Mouse (Mus musculus) cerebellum, adult 2 months (tissue): ENCODE data around the gene Tex44. TPM values are rescaled to one million over a fixed set of nuclear protein-coding genes. Genes with fewer than 3 reads are reported as not detected.
A peak's percentile ranks its signal among the peaks of the same experiment; 100 is the strongest.

Experiments used
- DNase-seq, 2 experiments: peaks; one replicate each; pipeline ENCODE4 v3.0.0; 2021
- H3K27ac ChIP-seq: fragments of 200-500 bp; 2 replicates; pipeline ENCODE4 v1.5.1; 2012; ENCODE audit warnings: low read length, control low read depth, inconsistent platforms; ENCODE audit not compliant: insufficient read depth
- H3K27me3 ChIP-seq: fragments of 200-500 bp; 2 replicates; pipeline ENCODE4 v1.6.1; 2012; ENCODE audit warnings: inconsistent platforms, mild to moderate bottlenecking, low read length, moderate library complexity; ENCODE audit not compliant: control insufficient read depth, insufficient read depth
- H3K4me1 ChIP-seq: fragments of 200-500 bp; 2 replicates; pipeline ENCODE4 v1.6.1; 2011; ENCODE audit warnings: low read length; ENCODE audit not compliant: control insufficient read depth, insufficient read depth
- H3K4me3 ChIP-seq: fragments of 200-500 bp; replicated peaks from 2 replicates; pipeline ENCODE3; 2011; ENCODE audit warnings: mild to moderate bottlenecking, low read depth, low read length, control low read depth; ENCODE audit not compliant: insufficient read depth
- CTCF ChIP-seq: fragments of 200-500 bp; IDR thresholded peaks from 2 replicates; pipeline ENCODE4 v1.5.1; 2011; ENCODE audit warnings: low read depth, mild to moderate bottlenecking, control low read depth, low read length, moderate library complexity, borderline replicate concordance; ENCODE audit not compliant: insufficient read depth
- POLR2A ChIP-seq: fragments of 200-500 bp; IDR thresholded peaks from 2 replicates; pipeline ENCODE4 v1.6.1; 2011; ENCODE audit warnings: low read length, control low read depth, borderline replicate concordance; ENCODE audit not compliant: insufficient read depth
- WGBS: fragments of 180-500 bp; shearing (Covaris S2); methylation state at CpG from one replicate; pipeline ENCODE4 v1.1.7; 2018; 5-methylcytosine and 5-hydroxymethylcytosine counted together
- polyA plus RNA-seq: library from polyadenylated mRNA; depleted of rRNA; stranded (reverse); fragments of >200 nt; gene quantifications from 2 replicates; pipeline ENCODE4 v1.2.3, GENCODE M21; 2012

Tex44 gene
- polyA plus RNA-seq, 1 experiment = not detected

DNA sequence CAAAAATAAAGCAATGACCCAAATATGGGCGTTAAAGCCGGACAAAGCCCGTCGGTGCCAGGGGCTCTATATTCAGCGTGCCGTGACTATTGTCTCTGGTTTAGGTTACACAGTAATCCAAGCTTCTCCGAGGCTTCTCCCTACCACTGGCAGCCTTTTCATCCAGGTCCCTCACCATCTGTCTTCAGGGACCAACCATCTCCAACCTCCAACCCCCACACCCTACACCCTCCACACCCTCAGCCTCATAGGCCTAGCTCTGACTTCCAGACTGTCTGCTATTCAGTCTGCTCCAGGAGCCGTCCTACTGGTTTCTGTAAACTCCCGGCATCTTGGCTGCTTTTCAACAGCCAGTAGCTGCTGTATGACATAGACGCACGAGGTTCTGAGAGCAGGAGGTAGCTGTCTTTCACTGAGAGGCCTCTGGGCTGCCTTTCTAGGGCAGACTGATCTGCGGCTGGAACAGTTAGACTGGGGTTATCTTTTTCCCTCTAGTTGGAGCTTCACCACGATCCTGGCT is 9.2 kb downstream of the Tex44 start:
- H3K4me3 ChIP-seq = no peak overlapping the region
- H3K27ac ChIP-seq = peak overlapping the region; percentile 94
- peak; percentile 62 to 65 for DNase-seq
- H3K4me1 ChIP-seq = peaks cover 8% of the 10 kb centered on the region
- 10% methylated on average over 13 of the region's 13 CpGs for WGBS
- TF ChIP-seq CTCF (no peak), POLR2A (0 out of 2 replicates have a peak, but pooled peaks have one; percentile 20)
- H3K27me3 ChIP-seq = no peaks in the 10 kb centered on the region

DNA sequence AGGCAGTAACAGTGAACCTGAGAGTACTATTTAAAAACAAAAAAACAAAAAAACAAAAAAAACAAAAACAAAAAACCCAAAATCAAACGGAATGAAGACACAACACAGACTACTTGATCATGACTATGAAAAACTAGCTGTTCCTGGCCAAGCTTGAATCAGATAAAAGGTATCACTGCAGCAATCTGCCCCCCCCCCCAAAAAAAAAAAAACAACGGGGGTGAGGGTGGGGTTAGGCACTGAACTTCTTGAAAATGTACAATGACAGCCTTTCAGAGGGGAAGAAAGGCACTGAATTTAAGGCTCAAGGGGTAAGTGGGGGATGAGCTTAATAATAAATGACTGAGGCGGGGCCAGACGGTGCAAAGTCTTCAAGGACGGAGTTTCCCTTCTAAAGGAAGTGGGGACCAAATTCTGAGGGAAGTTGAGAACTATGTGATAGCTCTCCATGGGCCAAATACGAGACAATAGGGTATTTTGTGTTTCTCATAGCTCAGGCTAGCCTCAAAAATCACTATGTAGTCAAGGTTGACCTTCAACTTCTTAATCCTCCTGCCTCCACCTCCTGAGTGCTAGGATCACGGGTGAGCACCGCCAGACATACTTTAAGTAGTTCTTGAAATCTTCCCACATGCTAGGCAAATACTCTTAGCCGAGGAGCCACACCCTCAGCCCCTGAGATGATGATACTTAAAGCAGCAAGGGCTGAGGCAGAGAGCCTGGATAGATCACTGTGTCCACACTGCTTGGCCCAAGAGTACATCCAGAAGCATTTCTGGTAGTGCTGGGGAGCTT is 11.3 kb downstream of the Tex44 start:
- no peak for DNase-seq
- H3K4me1 ChIP-seq = peaks cover 8% of the 10 kb centered on the region
- TF ChIP-seq CTCF = no peak
- H3K4me3 ChIP-seq = no peak overlapping the region
- WGBS = 80% methylated on average over 9 of the region's 9 CpGs
- H3K27ac ChIP-seq = no peak overlapping the region
- no peaks in the 10 kb centered on the region for H3K27me3 ChIP-seq

DNA sequence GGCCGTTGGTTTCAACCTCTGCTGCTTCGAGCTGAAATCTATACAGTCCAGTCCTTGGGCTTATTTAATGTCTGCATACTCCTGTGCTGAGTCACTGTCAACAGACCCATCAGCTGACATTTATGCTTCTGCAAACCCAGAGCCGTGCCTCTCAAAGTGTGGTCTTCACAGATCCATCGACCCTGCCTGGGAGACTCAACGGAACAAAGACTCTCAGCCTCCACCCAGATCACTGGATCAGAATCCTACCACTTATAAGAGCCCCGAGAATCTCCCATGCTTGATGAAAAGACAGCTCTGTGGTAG is 11.8 kb downstream of the Tex44 start:
- H3K27ac ChIP-seq = no peak overlapping the region
- H3K27me3 ChIP-seq = no peaks in the 10 kb centered on the region
- no peak overlapping the region for H3K4me3 ChIP-seq
- 77% methylated on average over 6 of the region's 6 CpGs for WGBS
- peaks cover 8% of the 10 kb centered on the region for H3K4me1 ChIP-seq
- no peak for DNase-seq
- TF ChIP-seq CTCF (no peak), POLR2A (no peak)

DNA sequence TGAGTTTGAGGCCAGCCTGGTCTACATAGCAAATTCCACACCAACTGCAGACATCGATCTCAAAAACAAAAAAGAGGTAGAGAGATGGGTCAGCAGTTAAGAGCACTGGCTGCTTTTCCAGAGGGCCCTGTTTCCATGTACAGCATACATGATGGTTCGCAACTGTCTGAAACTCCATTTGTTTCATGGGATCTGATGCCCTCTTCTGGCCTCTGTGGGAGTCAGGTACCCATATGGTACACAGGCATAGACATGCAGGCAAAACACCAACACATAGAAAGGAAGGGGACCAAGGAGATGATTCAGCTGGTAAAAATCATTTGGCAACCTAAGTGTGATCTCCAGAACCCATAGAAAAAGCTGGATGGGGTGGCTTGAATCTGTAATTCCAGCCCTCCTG is 12.4 kb downstream of the Tex44 start:
- no peak overlapping the region for H3K27ac ChIP-seq
- DNase-seq = peak in 1 of 2 experiments; percentile 45
- 72% methylated on average over 2 of the region's 2 CpGs for WGBS
- peak; percentile 25; the same call in 1 of the 2 replicates for TF ChIP-seq CTCF
- no peak for TF ChIP-seq POLR2A
- peaks cover 10% of the 10 kb centered on the region for H3K4me1 ChIP-seq
- H3K27me3 ChIP-seq = no peaks in the 10 kb centered on the region
- H3K4me3 ChIP-seq = no peak overlapping the region

DNA sequence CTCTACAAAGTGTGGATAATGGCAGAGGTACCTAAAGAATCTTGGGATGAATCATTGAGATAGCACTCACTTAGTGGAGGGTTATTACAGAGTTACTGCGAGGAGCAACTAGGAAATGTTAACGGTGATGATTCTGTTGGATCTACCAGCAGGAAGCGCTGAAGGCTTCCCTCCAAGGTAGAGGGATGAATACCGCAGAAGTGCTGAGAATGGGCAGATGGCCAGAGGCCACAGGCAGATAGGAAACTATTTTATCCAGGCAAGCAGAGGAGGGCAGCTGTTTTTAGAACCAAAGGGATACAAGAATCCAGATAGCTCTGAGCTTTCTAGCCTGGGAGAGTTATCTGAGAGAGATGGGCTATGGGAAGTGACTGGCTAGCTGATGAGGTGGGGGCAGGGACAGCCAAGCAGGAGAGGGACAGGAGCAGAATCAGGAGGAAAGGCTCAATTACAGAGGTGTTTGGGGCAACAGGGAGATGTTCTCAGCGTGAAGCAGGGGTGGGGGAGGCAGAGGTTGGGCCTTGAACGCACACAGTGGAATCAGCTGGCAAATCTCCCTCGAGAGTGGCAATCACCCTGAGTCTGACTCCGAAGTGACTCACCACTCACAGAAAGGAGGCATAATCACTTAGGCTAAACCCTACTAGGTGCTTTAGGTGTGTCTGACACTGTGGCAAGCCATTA is 13.5 kb downstream of the Tex44 start:
- peak; percentile 33 to 39 for DNase-seq
- H3K27ac ChIP-seq = no peak overlapping the region
- no peak overlapping the region for H3K4me3 ChIP-seq
- no peak for TF ChIP-seq CTCF
- no peak for TF ChIP-seq POLR2A
- peaks cover 16% of the 10 kb centered on the region for H3K4me1 ChIP-seq
- H3K27me3 ChIP-seq = no peaks in the 10 kb centered on the region
- 38% methylated on average over 8 of the region's 8 CpGs for WGBS

DNA sequence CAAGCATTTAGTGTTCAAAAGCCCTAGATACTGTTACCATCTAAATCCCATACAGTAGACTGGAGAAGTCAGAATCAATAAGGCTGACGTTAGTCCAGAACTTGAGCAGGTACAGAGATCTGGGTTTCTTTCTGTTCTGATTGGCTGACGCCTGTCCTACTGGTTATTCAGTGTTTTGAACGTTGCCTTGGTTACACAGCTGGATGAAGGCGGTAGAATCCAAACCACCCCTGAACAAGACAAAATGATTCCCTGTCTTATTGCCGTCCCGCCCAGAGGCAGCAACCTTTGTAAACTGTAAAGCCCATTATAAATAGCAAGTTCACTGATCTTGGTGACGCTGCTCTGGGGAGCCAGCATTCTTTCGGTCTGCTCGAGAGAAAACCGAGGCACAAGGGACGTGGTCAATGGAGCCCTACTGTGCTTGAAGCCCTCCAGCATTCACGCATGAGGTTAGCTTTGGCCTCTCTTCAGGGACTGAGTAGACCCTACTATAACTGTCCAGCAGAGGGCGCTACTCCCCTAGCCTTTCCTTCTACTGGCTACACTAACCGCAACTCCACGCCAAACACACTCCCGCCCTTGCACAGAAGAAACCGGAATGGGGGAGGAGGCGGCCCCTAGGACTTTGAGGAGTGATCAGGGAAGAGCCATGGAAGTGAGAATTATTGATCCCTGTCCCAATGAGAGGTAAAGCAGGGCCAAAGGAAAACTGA is 14.2 kb downstream of the Tex44 start:
- H3K27ac ChIP-seq = peak overlapping the region; percentile 90; the same call in 1 of the 2 replicates
- peak overlapping the region; percentile 47 for H3K4me3 ChIP-seq
- peaks cover 13% of the 10 kb centered on the region for H3K4me1 ChIP-seq
- TF ChIP-seq POLR2A (no peak), CTCF (peak; percentile 90)
- DNase-seq = peak; percentile 92 to 95
- no peaks in the 10 kb centered on the region for H3K27me3 ChIP-seq
- WGBS = 8% methylated on average over 18 of the region's 18 CpGs

DNA sequence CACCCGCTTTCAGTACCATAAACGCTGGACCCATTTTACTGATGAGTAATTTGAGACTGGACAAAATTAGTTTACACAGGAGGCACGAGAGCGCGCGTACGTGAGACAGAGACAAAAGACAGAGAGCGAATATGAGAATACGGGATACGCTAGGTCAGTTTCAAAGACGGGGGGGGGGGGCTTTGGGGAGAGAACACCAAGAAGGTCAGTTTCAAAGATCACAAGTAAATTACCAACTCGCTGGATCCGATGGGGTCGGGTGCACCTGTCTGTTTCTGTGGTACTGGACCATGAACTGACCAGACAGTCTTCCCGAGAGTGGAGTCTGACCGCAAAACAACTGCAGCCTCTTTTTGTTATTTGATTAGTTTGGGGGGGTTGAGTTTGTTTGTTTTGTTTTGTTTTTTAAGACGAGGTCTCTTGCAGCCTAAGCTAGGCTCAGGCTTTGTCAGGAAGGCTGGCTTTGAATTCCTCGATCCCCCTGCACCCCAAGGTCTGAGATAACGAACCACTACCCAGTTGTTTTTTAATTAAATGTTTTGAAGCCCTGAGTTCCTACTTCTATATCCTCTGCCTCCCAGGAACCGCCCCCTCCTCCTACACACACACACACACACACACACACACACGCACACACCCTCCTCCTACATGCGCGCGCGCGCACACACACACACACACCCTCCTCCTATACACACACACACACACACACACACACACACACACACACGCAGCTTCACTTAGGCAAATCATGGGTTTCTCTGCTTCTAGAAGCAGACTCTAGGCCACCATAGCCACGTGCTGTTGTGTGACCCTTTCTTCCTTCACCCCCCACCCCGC is 15.0 kb downstream of the Tex44 start:
- TF ChIP-seq POLR2A (0 out of 2 replicates have a peak, but pooled peaks have one; percentile 25), CTCF (no peak)
- DNase-seq = peak; percentile 59 to 69
- WGBS = under 1% methylated on average over 29 of the region's 29 CpGs
- no peaks in the 10 kb centered on the region for H3K27me3 ChIP-seq
- H3K4me3 ChIP-seq = peak overlapping the region; percentile 47
- peaks cover 8% of the 10 kb centered on the region; the same call in 1 of the 2 replicates for H3K4me1 ChIP-seq
- peak overlapping the region; percentile 90 for H3K27ac ChIP-seq
